Mouse (Mus musculus) kidney, adult 2 months (tissue): ENCODE measurements at regions not wholly inside any gene's neighbourhood (a gene's known extent, or its start where the extent isn't known, plus 50 kb on each side); places are given as distances from the start of the nearest gene placed in this dataset.

Experiments used
- CTCF ChIP-seq: fragments of 200-500 bp; conservative IDR thresholded peaks from 2 replicates; pipeline ENCODE4 v1.5.1; 2011; ENCODE audit warnings: low read depth, mild to moderate bottlenecking, control low read depth, low read length, moderate library complexity, mixed read lengths; ENCODE audit not compliant: insufficient read depth, insufficient read length
- POLR2A ChIP-seq: fragments of 200-500 bp; IDR thresholded peaks from one replicate; pipeline ENCODE4 v1.6.1; 2011; ENCODE audit warnings: low read depth, low read length, control low read depth

DNA sequence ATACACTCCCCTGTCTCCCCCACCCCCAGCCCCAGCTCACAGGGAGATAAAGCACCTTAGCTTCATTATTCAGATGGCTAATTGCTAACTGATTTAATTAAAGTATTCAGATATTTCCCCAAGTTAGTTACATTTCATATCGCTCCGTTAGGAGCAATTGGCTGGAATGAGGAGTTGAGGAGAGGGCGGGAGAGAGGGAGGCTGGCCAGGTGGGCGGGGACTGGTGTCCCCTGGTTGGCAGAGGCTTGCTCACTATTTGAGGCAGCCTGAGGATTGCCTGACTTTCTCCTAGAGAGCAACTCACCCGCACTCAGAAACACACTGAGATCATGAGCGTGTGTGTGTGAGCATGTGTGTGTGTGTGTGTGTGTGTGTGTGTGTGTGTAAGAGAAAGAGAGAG, 131.8 kb upstream of the Smad3 start:
- TF ChIP-seq POLR2A (no peak), CTCF (no peak)
